Mouse (Mus musculus) liver, embryonic 14.5 days (tissue): ENCODE data around the gene Gm5861. TPM values are rescaled to one million over a fixed set of nuclear protein-coding genes. Genes with fewer than 3 reads are reported as not detected.
"Not testable (repeated sequence)": the region's sequence is repeated elsewhere in the genome, so short reads cannot be mapped to it uniquely, and the experiment has no call there.

ENCODE experiments used
- ATAC-seq: fragments of 200-750 bp; cut with Nextera tagmentation; 2 replicates; pipeline ENCODE4 v1.8.0; 2017; ENCODE audit warnings: moderate number of reproducible peaks, mild to moderate bottlenecking, moderate library complexity; ENCODE audit not compliant: insufficient read depth
- DNase-seq, 3 experiments: peaks; one replicate each; pipeline ENCODE4 v3.0.0-alpha.2; 2012 to 2013; ENCODE audit warnings: low read depth in 3 of 3, low spot score in 3 of 3
- H3K27ac ChIP-seq: fragments of 300-500 bp; sonication (generic); 2 replicates; pipeline ENCODE4 v1.5.1; 2014; ENCODE audit warnings: moderate library complexity, mild to moderate bottlenecking, control low read depth, inconsistent platforms
- H3K27me3 ChIP-seq: fragments of 300-500 bp; sonication (generic); 2 replicates; pipeline ENCODE4 v1.6.1; 2014; ENCODE audit warnings: mild to moderate bottlenecking, low read length, moderate library complexity; ENCODE audit not compliant: control insufficient read depth, insufficient read depth
- H3K36me3 ChIP-seq: fragments of 300-500 bp; sonication (generic); replicated peaks from 2 replicates; pipeline ENCODE4 v1.6.1; 2014; ENCODE audit warnings: low read depth; ENCODE audit not compliant: control insufficient read depth, insufficient read depth
- H3K4me1 ChIP-seq, 2 experiments: fragments of 200-500 bp in 1 of 2; fragments of 300-500 bp in 1 of 2; sonication (generic) in 1 of 2; replicated peaks; 2 replicates each; pipeline ENCODE4 v1.6.1; 2012 to 2014; ENCODE audit warnings: antibody characterized with exemption in 1 of 2, inconsistent platforms in 1 of 2, low read length in 1 of 2; ENCODE audit not compliant: control insufficient read depth in 2 of 2, insufficient read depth in 2 of 2
- H3K4me2 ChIP-seq: fragments of 300-500 bp; sonication (generic); 2 replicates; pipeline ENCODE4 v1.6.1; 2014; ENCODE audit warnings: low read depth, mild to moderate bottlenecking, control low read depth, moderate library complexity
- H3K4me3 ChIP-seq, 2 experiments: fragments of 200-500 bp in 1 of 2; fragments of 300-500 bp in 1 of 2; sonication (generic) in 1 of 2; 2 replicates each; pipeline ENCODE4 v1.5.1; 2012 to 2014; ENCODE audit warnings: low read depth in 2 of 2, low read length in 2 of 2, mild to moderate bottlenecking in 2 of 2, control low read depth in 1 of 2, inconsistent platforms in 1 of 2, moderate library complexity in 1 of 2; ENCODE audit not compliant: insufficient read depth in 1 of 2
- H3K9ac ChIP-seq: fragments of 300-500 bp; sonication (generic); replicated peaks from 2 replicates; pipeline ENCODE4 v1.6.1; 2014; ENCODE audit warnings: mild to moderate bottlenecking, control low read depth, moderate library complexity
- H3K9me3 ChIP-seq: fragments of 300-500 bp; sonication (generic); 2 replicates; pipeline ENCODE4 v1.6.1; 2016; ENCODE audit warnings: low read length, mixed read lengths; ENCODE audit not compliant: control insufficient read depth
- WGBS: fragments of 180-500 bp; shearing (Covaris S2); extraction: QIAGEN DNeasy Blood & Tissue Kit; methylation state at CpG from one replicate; pipeline ENCODE4 v1.1.7; 2014; ENCODE audit not compliant: insufficient replicate concordance; 5-methylcytosine and 5-hydroxymethylcytosine counted together
- polyA plus RNA-seq, 2 experiments: library from polyadenylated mRNA; depleted of rRNA in 1 of 2; stranded (reverse) in 1 of 2; unstranded in 1 of 2; fragments of >200 nt; fragmentation: Nextera tagmentation in 1 of 2; extraction: Ambion mirVana in 1 of 2; gene quantifications; 2 replicates each; pipeline versions ENCODE4 v1.2.1 to v1.2.3; 2012 to 2014

Gene Gm5861
- polyA plus RNA-seq (2012; rRNA removed) (not detected in 2 replicates), polyA plus RNA-seq (2014; fragmentation: Nextera tagmentation; extraction: Ambion mirVana) (not detected in 2 replicates)

GRCm38 (mm10) chr5:11182772-11183171, at the start of gene Gm5861:
TSS of gene Gm5861 (plus strand) at chr5:11183072.
- H3K4me2 ChIP-seq, ATAC-seq: not testable (repeated sequence)
- 63% methylated on average over 1 of the region's 3 CpGs for WGBS

GRCm38 (mm10) chr5:11138031-11138430, 44.8 kb upstream of the Gm5861 start:
- not testable (repeated sequence) for H3K4me2 ChIP-seq, H3K36me3 ChIP-seq, H3K9me3 ChIP-seq, H3K4me3 ChIP-seq, H3K4me1 ChIP-seq, DNase-seq, ATAC-seq, H3K9ac ChIP-seq, H3K27me3 ChIP-seq, H3K27ac ChIP-seq
- WGBS = 74% methylated on average over 12 of the region's 12 CpGs

More at GRCm38 (mm10) chr5:11182772-11183171, at the start of gene Gm5861:
- H3K9me3 ChIP-seq, H3K4me3 ChIP-seq, H3K9ac ChIP-seq, DNase-seq, H3K4me1 ChIP-seq, H3K27ac ChIP-seq, H3K27me3 ChIP-seq, H3K36me3 ChIP-seq: not testable (repeated sequence)

Other genes with a start within 250 kb of the Gm5861 start
- not detected in 2 replicates for gene Gm8871, start 235.3 kb upstream of the Gm5861 start, polyA plus RNA-seq (2012; rRNA removed)
- not detected in 2 replicates for gene Gm8871, start 235.3 kb upstream of the Gm5861 start, polyA plus RNA-seq (2014; fragmentation: Nextera tagmentation; extraction: Ambion mirVana)
- not detected in 2 replicates for gene Gm8857, start 235.3 kb upstream of the Gm5861 start, polyA plus RNA-seq (2012; rRNA removed)
- gene Gm8857, start 235.3 kb upstream of the Gm5861 start, polyA plus RNA-seq (2014; fragmentation: Nextera tagmentation; extraction: Ambion mirVana) = not detected in 2 replicates
- gene Gm8879, start 55.4 kb upstream of the Gm5861 start, polyA plus RNA-seq (2012; rRNA removed) = not detected in 2 replicates
- gene Gm8879, start 55.4 kb upstream of the Gm5861 start, polyA plus RNA-seq (2014; fragmentation: Nextera tagmentation; extraction: Ambion mirVana) = not detected in 2 replicates
- gene Gm8890, start 73.0 kb downstream of the Gm5861 start, polyA plus RNA-seq (2012; rRNA removed) = not detected in 2 replicates
- not detected in 2 replicates for gene Gm8890, start 73.0 kb downstream of the Gm5861 start, polyA plus RNA-seq (2014; fragmentation: Nextera tagmentation; extraction: Ambion mirVana)
- not detected in 2 replicates for gene Speer1, start 158.4 kb downstream of the Gm5861 start, polyA plus RNA-seq (2012; rRNA removed)
- not detected in 2 replicates for gene Speer1, start 158.4 kb downstream of the Gm5861 start, polyA plus RNA-seq (2014; fragmentation: Nextera tagmentation; extraction: Ambion mirVana)
- gene Gm8897, start 233.3 kb downstream of the Gm5861 start, polyA plus RNA-seq (2012; rRNA removed) = not detected in 2 replicates
- not detected in 2 replicates for gene Gm8897, start 233.3 kb downstream of the Gm5861 start, polyA plus RNA-seq (2014; fragmentation: Nextera tagmentation; extraction: Ambion mirVana)